Mouse (Mus musculus): ENCODE results near the gene Thsd7b.

DNA sequence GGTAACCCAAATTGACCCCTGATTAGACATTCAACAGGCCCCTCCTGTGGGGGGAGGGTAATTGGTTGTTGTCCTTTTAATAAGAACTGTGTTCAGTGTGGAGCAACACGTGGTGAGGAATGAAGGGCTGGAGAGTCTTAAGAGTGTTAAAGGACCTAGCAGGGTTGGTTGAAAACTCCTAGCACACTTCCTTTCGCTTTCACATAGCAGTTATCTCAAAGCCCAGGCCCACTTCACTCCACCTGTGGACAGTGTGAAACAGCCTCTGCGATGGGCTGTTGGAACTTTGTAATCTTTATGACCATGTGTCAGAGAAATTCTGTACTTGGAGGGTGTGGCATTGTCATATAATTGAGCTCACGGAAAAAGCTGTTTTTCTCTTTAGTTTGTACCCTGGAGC, 683.5 kb downstream of the Thsd7b start:
- no peak for TF ChIP-seq EP300 (IDR thresholded peaks at IDR 0.05; ENCODE audit: insufficient read depth, low read depth, low read length)
- no peak for TF ChIP-seq POLR2A (IDR thresholded peaks at IDR 0.05; ENCODE audit: insufficient read depth, low read depth, low read length)
- no peak for TF ChIP-seq CTCF (IDR thresholded peaks at IDR 0.05)
